Mouse (Mus musculus) B cell, adult 2 months (primary cell): ENCODE data around the gene Mcrip1.
A peak's percentile ranks its signal among the peaks of the same experiment; 100 is the strongest.
"Not testable (repeated sequence)": the region's sequence is repeated elsewhere in the genome, so short reads cannot be mapped to it uniquely, and the experiment has no call there.

Source experiments
- DNase-seq, 2 experiments: peaks; one replicate each; pipeline ENCODE4 v3.0.0; 2022

Mcrip1 gene

GRCm38 (mm10) chr11:120539285-120540014 is 10.1 kb downstream of the Mcrip1 start:
- no peak for DNase-seq

DNA sequence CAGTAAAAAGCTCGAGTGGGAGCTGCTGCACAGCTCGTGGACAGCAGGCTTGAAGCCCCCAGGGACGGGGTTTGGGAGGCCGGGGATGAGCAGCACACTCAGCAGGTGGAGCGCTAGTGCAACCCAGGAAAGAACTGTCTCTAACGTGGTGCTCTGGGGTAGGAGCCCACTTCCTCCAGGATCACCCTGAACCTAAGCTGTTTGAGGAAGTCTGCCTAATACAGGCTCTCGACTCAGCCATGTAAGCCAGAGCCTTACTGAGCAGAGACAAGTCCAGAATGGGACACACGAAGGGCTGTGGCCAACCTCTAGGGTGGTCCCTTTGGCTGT is 10.6 kb downstream of the Mcrip1 start:
- peak in 1 of 2 experiments; percentile 13 for DNase-seq

- DNase-seq: no peak
Measured at GRCm38 (mm10) chr11:120538485-120538884, 11.0 kb downstream of the Mcrip1 start.

GRCm38 (mm10) chr11:120535804-120536203 is 13.7 kb downstream of the Mcrip1 start:
- no peak for DNase-seq

DNA sequence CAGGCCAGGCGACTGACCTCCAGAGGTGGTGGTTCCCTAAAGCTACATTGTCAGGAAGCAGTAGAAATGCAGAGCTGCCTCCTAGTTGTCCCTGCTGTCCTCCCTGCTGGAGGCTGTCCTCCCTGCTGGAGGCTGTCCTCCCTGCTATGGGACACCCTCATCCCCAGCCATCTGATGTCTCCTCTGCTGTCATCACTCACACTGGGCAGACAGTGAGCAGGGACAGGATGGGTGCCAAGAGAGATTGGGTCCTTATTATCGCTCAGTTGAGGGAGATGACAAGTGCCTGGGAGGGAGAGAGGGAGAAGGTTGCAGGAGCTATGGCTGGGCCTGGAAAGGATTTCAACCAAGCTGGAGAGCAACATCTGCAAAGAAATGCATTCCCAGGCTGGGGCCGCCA is 14.4 kb downstream of the Mcrip1 start:
- DNase-seq: no peak

GRCm38 (mm10) chr11:120534093-120534492 is 15.4 kb downstream of the Mcrip1 start:
- no peak for DNase-seq

GRCm38 (mm10) chr11:120531646-120532045 is 17.9 kb downstream of the Mcrip1 start:
- no peak for DNase-seq

DNA sequence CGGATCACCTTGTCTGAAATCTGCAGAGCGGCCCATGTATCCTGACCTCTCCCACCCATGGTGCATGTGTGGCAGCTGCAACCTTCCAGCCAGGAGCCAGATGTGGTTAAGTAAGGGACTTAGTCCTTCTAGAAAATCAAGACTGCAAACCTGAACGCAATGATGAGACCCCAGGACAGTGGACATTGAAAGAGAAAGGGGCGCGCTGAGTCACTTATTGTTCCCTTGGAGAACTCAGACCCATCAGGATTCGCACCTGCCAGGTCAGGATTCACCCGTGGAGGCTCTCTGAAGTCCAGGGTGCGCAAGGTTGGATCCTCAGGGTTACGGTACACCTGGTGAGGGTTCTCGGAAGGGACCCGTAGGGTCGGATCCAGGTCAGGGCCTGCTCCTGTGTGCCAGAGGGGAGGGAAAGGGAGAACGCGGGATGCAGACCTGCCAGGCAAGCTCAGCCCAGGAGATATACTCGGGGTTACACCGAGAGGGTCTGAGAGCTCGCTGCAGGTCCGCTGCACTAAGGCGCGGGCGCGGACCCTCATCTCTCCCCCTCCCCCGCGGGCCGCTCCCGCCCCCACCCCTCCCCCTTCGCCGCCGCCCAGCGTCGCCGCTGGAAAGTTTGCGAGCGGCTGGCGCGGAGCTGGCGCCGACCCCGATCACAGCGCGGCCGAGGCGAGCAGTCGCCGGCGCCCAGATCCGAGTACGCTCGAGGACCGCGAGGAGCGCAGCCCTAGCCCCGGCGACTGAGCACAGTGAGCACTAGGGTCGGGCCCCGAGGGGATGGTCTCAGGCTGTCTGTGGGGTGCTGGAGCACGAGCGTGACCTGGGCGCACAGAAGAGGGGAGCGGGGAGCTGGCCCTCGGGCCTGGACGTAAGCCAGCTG is 19.2 kb downstream of the Mcrip1 start, which contains the start of gene Gcgr:
Gene Gcgr (plus strand): TSS at position 615 of the 880 bp plus-strand sequence.
- peak in 1 of 2 experiments; percentile 38 for DNase-seq

DNA sequence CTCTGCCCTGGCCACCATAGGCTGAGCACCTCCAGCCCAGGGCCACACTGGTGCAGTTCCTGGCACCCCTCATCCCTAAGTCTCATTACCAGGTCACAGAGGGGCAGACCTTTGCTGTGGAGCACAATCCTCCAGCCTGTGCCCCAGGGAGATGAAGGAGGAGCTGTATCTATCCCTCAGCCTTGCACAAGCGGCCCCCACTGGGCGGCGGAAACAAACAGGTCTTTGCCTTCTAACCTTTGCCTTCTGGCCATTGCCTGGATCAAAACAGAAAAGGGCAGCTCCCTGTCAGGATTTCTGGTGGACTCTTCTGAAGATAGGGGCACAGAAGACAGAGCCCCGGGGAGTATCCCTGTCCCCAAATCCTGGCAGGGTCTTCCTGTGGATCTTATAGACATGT is 20.6 kb downstream of the Mcrip1 start:
- no peak for DNase-seq

DNA sequence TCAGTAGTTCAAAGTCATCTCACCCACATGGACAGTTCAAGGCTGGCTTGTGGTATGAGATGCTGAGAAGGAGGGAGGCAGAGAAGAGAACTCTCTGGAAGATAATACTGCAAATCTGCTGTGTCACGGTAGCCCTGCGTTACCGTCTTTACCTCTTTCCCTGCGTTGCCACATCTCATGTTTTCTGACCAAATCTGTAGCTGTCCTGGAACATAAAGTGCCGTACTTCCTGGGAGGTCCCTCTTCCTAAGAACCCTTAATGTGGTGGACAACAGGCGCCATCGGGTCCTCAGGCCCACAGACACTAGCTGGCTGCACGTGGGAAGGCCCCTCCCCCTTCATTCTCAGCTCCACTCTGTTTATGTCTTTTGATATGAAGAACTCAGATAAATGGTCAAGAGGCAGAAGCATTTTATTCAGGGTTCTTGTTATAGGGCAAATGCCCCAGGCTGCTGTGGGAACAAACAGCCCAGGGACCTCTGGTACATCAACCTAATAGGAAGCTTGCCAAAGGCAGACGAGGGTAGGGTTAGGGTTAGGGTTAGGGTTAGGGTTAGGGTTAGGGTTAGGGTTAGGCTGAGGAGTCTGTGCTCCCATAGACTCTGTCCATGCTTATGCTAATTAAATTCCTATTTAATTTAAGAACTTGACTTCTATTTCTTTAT is 21.7 kb downstream of the Mcrip1 start:
- no peak for DNase-seq

GRCm38 (mm10) chr11:120525959-120526358 is 23.6 kb downstream of the Mcrip1 start:
- no peak for DNase-seq

DNA sequence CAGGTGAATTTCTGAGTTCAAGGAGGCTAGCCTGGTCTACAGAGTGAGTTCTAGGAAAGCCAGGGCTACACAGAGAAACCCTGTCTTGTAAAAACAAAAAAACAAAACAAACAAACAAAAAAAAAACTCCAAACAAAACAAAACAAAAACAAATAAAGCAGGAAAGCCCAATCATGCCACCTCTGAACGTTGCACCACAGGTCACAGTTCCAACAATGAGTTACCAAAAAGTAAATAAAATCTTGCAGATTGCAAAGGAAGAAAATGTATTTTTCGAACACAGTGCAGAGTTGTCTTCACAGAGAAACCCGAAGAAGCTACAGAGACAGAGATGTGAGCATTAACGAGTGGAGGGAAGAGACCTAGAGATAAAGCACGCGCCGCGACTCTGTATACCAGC is 26.9 kb downstream of the Mcrip1 start:
- DNase-seq: no peak

DNA sequence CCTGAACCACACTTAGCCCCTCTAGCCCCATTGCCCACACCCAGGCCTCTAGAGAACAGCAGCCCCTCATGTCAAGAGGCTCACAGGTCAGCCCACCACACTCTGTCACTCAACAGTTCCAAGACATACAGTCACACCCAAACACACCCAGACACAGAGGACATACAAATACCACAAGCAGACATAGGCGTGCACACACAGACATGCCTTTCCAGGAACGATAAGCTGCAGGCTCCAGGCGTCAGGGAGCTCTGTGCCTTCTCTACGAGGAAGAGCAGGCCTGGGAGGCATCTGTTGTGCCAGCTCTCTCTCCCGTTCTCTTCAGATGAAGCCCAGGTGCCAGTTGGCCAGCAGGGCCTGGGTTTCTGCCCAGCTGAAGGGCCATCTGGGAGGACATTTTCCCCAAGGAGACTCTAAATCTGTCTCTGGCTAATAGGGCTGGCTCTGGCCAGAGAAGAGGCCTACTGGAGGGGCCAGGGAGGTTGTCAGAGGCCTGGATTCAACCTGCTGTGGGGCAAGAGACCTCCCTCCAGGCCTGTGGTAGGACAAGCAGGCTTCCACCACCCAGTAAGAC is 28.5 kb downstream of the Mcrip1 start:
- DNase-seq: no peak

GRCm38 (mm10) chr11:120520498-120520897 is 29.0 kb downstream of the Mcrip1 start:
- DNase-seq: no peak

DNA sequence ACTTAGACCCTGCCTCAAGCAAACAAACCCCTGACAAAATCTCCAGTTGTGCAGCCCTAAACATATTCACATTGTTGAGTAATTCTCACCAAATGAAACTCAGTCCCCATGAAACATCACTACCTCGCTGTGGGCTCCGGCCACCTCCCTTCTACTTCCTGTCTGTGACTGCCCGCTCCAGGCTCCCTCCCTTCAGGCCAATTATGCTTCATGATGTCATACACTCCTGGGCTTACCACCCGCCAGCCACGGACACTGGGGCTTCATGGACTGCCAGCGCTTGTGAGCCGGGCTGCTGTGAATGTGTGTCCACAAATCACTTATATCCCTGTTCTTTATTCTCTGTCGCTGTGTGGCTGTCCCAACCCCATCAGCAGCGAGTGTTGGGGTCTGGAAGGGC is 29.8 kb downstream of the Mcrip1 start:
- peak; percentile 25 to 27 for DNase-seq

DNA sequence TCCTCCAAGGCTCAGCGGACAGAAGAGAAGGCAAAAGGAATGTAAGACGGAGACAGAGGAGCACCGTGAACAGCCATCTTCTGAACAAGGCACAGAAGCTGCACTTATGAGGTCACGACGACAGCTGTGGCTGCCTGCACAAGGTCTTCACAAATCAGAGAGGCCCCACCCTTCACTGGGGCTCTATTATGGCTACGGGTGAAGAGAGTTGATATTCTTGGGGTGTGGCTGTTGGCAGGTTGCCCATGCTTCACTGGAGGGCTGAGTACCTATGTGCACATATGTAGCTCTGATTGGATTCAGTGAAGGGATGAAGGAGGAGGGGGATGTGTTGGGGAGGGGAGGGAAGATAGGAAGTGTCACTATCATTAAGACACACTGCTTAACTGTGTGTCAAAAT is 31.0 kb downstream of the Mcrip1 start:
- DNase-seq: no peak

- no peak for DNase-seq
Measured at GRCm38 (mm10) chr11:120518027-120518426, 31.5 kb downstream of the Mcrip1 start.

GRCm38 (mm10) chr11:120517147-120517546 is 32.4 kb downstream of the Mcrip1 start:
- DNase-seq: no peak

DNA sequence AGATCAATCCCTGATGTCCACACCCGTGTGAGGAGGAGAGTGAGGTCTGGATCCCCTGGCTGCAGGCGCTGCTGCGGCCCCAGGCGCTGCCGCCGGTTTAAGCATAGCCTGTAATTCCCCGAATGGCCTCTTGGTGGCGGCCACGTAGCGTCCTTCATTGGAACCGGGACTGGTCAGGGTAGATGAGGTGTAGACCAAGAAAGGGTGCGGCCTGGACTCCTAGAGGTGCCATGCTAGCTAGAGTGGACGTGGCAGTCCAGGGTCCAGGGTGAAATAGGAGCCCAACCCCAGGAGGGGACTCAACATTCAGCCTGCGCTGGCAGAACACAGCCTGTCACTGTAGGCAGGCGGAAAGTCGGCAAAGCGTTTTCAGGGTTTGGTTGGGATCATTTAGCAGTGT is 33.9 kb downstream of the Mcrip1 start:
- DNase-seq: peak; percentile 92 to 93

- DNase-seq: not testable (repeated sequence)
Measured at GRCm38 (mm10) chr11:120514262-120514661, 35.3 kb downstream of the Mcrip1 start.

DNA sequence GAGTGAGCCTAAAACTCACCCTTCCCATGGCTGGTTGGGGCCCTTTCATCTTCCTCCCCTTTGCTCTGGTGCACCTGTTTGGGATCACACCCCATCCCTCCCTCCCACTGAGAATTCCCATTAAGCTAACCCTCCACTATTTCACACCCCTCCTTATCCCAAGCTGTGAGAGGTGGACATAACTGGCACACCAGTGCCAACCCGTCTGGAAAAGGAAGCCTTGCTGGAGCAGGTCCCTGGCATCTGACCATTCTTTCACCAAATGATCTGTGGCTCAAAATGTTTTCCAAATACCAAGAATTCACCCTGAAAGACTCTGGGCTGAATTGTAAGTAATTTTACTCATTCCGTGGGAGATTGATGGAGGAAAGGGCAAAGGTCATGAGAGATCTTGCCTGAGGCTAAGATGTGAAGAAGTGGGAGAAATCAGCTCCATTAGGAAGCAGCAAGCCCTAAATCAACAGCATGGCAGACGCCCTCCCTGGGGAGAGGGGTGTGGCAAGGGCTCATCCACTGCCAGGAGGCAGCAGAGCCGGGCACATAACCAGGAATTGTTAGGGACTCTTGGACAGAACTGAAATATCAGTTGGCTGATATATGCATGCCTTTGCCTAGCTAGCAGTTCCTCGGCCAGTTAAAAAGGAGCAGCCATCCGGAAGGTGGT is 36.6 kb downstream of the Mcrip1 start:
- DNase-seq: no peak

DNA sequence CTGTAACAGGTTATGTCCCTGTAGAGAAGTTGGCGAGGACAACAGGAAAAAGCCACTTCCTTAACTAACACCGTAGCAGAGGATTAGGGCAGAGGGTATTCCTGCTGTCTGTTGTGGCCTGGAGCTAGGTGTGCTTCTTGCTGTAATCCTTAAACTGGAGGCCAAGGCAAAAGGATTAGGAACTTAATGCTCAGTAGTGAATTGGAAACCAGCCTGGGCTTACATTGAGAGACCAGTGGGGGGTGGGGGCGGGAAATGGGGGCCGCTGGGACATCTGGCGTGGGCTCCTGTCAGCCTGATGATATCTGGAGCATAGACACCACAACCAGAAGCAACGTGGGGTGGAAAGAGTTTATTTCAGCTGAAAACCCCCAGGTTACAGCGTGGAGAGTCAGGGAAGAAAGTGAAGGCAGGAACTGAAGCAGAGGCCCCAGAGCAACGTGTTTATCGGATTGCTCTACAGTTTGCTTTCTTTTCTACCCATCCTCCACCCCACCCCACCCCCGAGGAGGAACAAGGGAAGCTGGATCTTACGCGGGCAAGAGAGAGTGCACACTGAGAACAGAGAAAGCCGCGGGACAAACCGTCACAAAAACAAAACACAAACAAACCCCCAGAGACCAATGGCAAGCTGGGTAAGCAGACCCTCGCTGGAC is 39.0 kb downstream of the Mcrip1 start:
- peak; percentile 12 to 19 for DNase-seq
